Mouse (Mus musculus): ENCODE results near the gene Armc3. TPM values are rescaled to one million over a fixed set of nuclear protein-coding genes. Genes with fewer than 3 reads are reported as not detected.

Gene Armc3
- total and polyA plus RNA-seq, 3 experiments: 0.07 to 0.31 TPM; not detected in 1

- peak; percentile 56 to 95 (median 91) for TF ChIP-seq CTCF (IDR thresholded peaks at IDR 0.05 in 2 of 3, conservative IDR thresholded peaks at IDR 0.05 in 1 of 3; ENCODE audit: control insufficient read depth in 1 of 3, insufficient read depth in 1 of 3, low read depth in 2 of 3, low read length in 3 of 3, poor library complexity in 1 of 3, severe bottlenecking in 1 of 3)
- TF ChIP-seq ZC3H11A (IDR thresholded peaks at IDR 0.05; ENCODE audit: low read depth, low read length): peak; percentile 88
- 0 out of 2 replicates have a peak, but pooled peaks have one; percentile 4 for TF ChIP-seq RCOR1 (IDR thresholded peaks at IDR 0.05; ENCODE audit: low read depth, low read length)
- 0 out of 2 replicates have a peak, but pooled peaks have one; percentile 14 for TF ChIP-seq HCFC1 (IDR thresholded peaks at IDR 0.05; ENCODE audit: low read depth, low read length)
- TF ChIP-seq CHD2 (IDR thresholded peaks at IDR 0.05; ENCODE audit: low read length): peak; percentile 89
- peak; percentile 50; the same call in 1 of the 2 replicates for TF ChIP-seq MAX (IDR thresholded peaks at IDR 0.05; ENCODE audit: low read length)
- TF ChIP-seq EP300 (IDR thresholded peaks at IDR 0.05; ENCODE audit: low read depth in 1 of 2, low read length in 2 of 2): peak; percentile 0 to 39; a peak in 1 of 4 replicates
- TF ChIP-seq RAD21 (IDR thresholded peaks at IDR 0.05; ENCODE audit: low read depth, low read length): peak; percentile 91
- TF ChIP-seq ZKSCAN1 (IDR thresholded peaks at IDR 0.05; ENCODE audit: low read depth, low read length): no peak
- TF ChIP-seq MYC (IDR thresholded peaks at IDR 0.05; ENCODE audit: low read depth, low read length): no peak
- TF ChIP-seq UBTF (IDR thresholded peaks at IDR 0.05; ENCODE audit: borderline replicate concordance, insufficient read depth, low read depth, low read length): no peak
- TF ChIP-seq BHLHE40 (IDR thresholded peaks at IDR 0.05; ENCODE audit: borderline replicate concordance, low read depth, low read length): peak; percentile 85
- no peak for TF ChIP-seq ETS1 (IDR thresholded peaks at IDR 0.05; ENCODE audit: low read depth, low read length)
- peak; percentile 60 for TF ChIP-seq SIN3A (IDR thresholded peaks at IDR 0.05; ENCODE audit: low read length)
- peak; percentile 90 for TF ChIP-seq SMC3 (IDR thresholded peaks at IDR 0.05; ENCODE audit: low read depth, low read length)
- 0 out of 2 replicates have a peak, but pooled peaks have one; percentile 3 for TF ChIP-seq GATA1 (IDR thresholded peaks at IDR 0.05; ENCODE audit: low read depth, low read length)
- H3K9ac ChIP-seq (ENCODE audit: control insufficient read depth, low read depth, low read length, poor library complexity, severe bottlenecking): peak overlapping the region; percentile 80
- H3K79me2 ChIP-seq (ENCODE audit: control insufficient read depth, insufficient read depth, low read length, poor library complexity): no peaks in the 10 kb centered on the region
- peak overlapping the region; percentile 75 to 94 for H3K4me3 ChIP-seq (ENCODE audit: control insufficient read depth in 1 of 2, insufficient read depth in 1 of 2, low read depth in 2 of 2, low read length in 2 of 2)
- H3K27ac ChIP-seq (ENCODE audit: control insufficient read depth, low read depth, low read length): peak overlapping the region; percentile 34
- peaks cover 0 to 4% of the 10 kb centered on the region in 2 experiments; a peak in 2 of 4 replicates for H3K4me1 ChIP-seq (ENCODE audit: control insufficient read depth in 1 of 2, insufficient read depth in 2 of 2, low read length in 2 of 2)
- DNase-seq (ENCODE audit: low read depth, low spot score): peak; percentile 87
- no peaks in the 10 kb centered on the region for H3K9me3 ChIP-seq (replicated peaks; ENCODE audit: insufficient read depth, low read length)
- H3K27me3 ChIP-seq (ENCODE audit: control insufficient read depth in 1 of 2, insufficient read depth in 2 of 2, low read length in 2 of 2): peaks cover 0 to 4% of the 10 kb centered on the region in 2 experiments; a peak in 1 of 4 replicates
- peaks cover 0 to 8% of the 10 kb centered on the region in 2 experiments; a peak in 2 of 4 replicates for H3K36me3 ChIP-seq (ENCODE audit: control insufficient read depth in 1 of 2, insufficient read depth in 2 of 2, low read length in 2 of 2)
Observed at GRCm38 (mm10) chr2:19275602-19276539, 76.8 kb downstream of the Armc3 start.

- TF ChIP-seq ZC3H11A (IDR thresholded peaks at IDR 0.05; ENCODE audit: low read depth, low read length): no peak
- TF ChIP-seq RAD21 (IDR thresholded peaks at IDR 0.05; ENCODE audit: low read depth, low read length): no peak
- no peak for TF ChIP-seq USF1 (IDR thresholded peaks at IDR 0.05; ENCODE audit: low read depth, low read length)
- no peak for TF ChIP-seq ZNF384 (IDR thresholded peaks at IDR 0.05; ENCODE audit: low read depth, low read length)
- no peak for TF ChIP-seq ETS1 (IDR thresholded peaks at IDR 0.05; ENCODE audit: low read depth, low read length)
- no peak for TF ChIP-seq CTCF (IDR thresholded peaks at IDR 0.05 in 2 of 3, conservative IDR thresholded peaks at IDR 0.05 in 1 of 3; ENCODE audit: control insufficient read depth in 1 of 3, insufficient read depth in 1 of 3, low read depth in 2 of 3, low read length in 3 of 3, poor library complexity in 1 of 3, severe bottlenecking in 1 of 3)
- TF ChIP-seq MEF2A (IDR thresholded peaks at IDR 0.05; ENCODE audit: extremely low read depth, insufficient replicate concordance, low read depth, low read length, poor library complexity, severe bottlenecking): no peak
- no peak for TF ChIP-seq MYC (IDR thresholded peaks at IDR 0.05; ENCODE audit: low read depth, low read length)
- TF ChIP-seq ZMIZ1 (IDR thresholded peaks at IDR 0.05; ENCODE audit: low read depth, low read length): no peak
- no peak for TF ChIP-seq ZKSCAN1 (IDR thresholded peaks at IDR 0.05; ENCODE audit: low read depth, low read length)
- no peak for TF ChIP-seq TAL1 (IDR thresholded peaks at IDR 0.05; ENCODE audit: low read length)
- TF ChIP-seq UBTF (IDR thresholded peaks at IDR 0.05; ENCODE audit: borderline replicate concordance, insufficient read depth, low read depth, low read length): no peak
- no peak for TF ChIP-seq TBP (IDR thresholded peaks at IDR 0.05; ENCODE audit: low read depth, low read length)
- no peak for TF ChIP-seq POLR2AphosphoS5 (IDR thresholded peaks at IDR 0.05; ENCODE audit: borderline replicate concordance, low read depth, low read length)
- Histone ChIP-seq H3K36me3 (ENCODE audit: control insufficient read depth in 1 of 2, insufficient read depth in 2 of 2, low read length in 2 of 2) (peaks cover 0 to 2% of the 10 kb centered on the region in 2 experiments; a peak in 1 of 4 replicates), H3K4me3 (ENCODE audit: control insufficient read depth in 1 of 2, insufficient read depth in 1 of 2, low read depth in 2 of 2, low read length in 2 of 2) (no peak overlapping the region), H3K9me3 (replicated peaks; ENCODE audit: insufficient read depth, low read length) (no peaks in the 10 kb centered on the region), H3K79me2 (ENCODE audit: control insufficient read depth, insufficient read depth, low read length, poor library complexity) (no peaks in the 10 kb centered on the region), H3K9ac (ENCODE audit: control insufficient read depth, low read depth, low read length, poor library complexity, severe bottlenecking) (no peak overlapping the region), H3K4me1 (ENCODE audit: control insufficient read depth in 1 of 2, insufficient read depth in 2 of 2, low read length in 2 of 2) (no peaks in the 10 kb centered on the region), H3K27me3 (ENCODE audit: control insufficient read depth in 1 of 2, insufficient read depth in 2 of 2, low read length in 2 of 2) (peaks cover 4 to 6% of the 10 kb centered on the region in 2 experiments; a peak in 2 of 4 replicates), H3K27ac (ENCODE audit: control insufficient read depth, low read depth, low read length) (no peak overlapping the region)
- DNase-seq (ENCODE audit: low read depth, low spot score): no peak
Observed at GRCm38 (mm10) chr2:19280331-19280730, 81.2 kb downstream of the Armc3 start.

Data from MEL (cell line).